Mouse (Mus musculus): ENCODE results near the gene Rgs9bp. TPM values are rescaled to one million over a fixed set of nuclear protein-coding genes. Genes with fewer than 3 reads are reported as not detected.
"Not testable (repeated sequence)": the region's sequence is repeated elsewhere in the genome, so short reads cannot be mapped to it uniquely, and the experiment has no call there.

Rgs9bp gene
- polyA plus RNA-seq, 1 experiment from 2014 or later, result 0.19 TPM

DNA sequence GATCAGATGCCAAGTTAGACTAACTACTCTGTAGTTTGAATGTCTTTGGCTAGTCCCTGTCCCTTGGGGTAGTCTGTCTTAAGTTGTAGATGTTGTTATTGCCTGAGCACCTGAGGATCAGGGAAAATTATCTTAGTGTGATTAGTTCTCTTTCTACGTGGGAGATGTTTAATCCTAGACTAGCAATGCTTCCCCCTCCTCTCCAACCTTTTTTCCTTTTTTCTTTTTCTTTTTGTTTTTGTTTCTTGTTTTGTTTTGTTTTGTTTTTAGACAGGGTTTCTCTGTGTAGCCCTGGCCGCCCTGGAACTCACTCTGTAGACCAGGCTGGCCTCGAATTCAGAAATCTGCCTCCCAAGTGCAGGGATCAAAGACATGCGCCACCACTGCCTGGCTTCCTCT is 29.2 kb downstream of the Rgs9bp start, which contains the start of gene Nudt19:
TSS of gene Nudt19 (minus strand) at position 100 of the 399 bp plus-strand sequence.
- H3K27me3 ChIP-seq, result no peaks in the 10 kb centered on the region
- H3K36me3 ChIP-seq, result peaks cover 3% of the 10 kb centered on the region
- H3K9ac ChIP-seq, result peak within 1 kb of the TSS; percentile 64
- peaks cover 12% of the 10 kb centered on the region; the same call in 1 of the 2 replicates for H3K4me1 ChIP-seq
- H3K27ac ChIP-seq (replicated peaks), result peak within 1 kb of the TSS; percentile 92
- no peaks in the 10 kb centered on the region for H3K9me3 ChIP-seq (replicated peaks)
- 71% methylated on average over 4 of the region's 4 CpGs for WGBS
- peak within 1 kb of the TSS; percentile 65 for H3K4me3 ChIP-seq (replicated peaks)
- ATAC-seq (ENCODE audit: insufficient number of reproducible peaks, low FRiP score, low TSS enrichment, low read depth), result no peak
- peak within 1 kb of the TSS; percentile 89 for H3K4me2 ChIP-seq (replicated peaks)

GRCm38 (mm10) chr7:35555224-35556204 is 29.9 kb downstream of the Rgs9bp start:
- H3K9ac ChIP-seq, result peak overlapping the region; percentile 64
- peaks cover 10% of the 10 kb centered on the region for H3K36me3 ChIP-seq
- no peaks in the 10 kb centered on the region for H3K9me3 ChIP-seq (replicated peaks)
- H3K27me3 ChIP-seq, result no peaks in the 10 kb centered on the region
- peaks cover 12% of the 10 kb centered on the region; the same call in 1 of the 2 replicates for H3K4me1 ChIP-seq
- H3K4me3 ChIP-seq (replicated peaks), result peak overlapping the region; percentile 65
- H3K27ac ChIP-seq (replicated peaks), result peak overlapping the region; percentile 92
- ATAC-seq (ENCODE audit: insufficient number of reproducible peaks, low FRiP score, low TSS enrichment, low read depth), result peak; percentile 91
- H3K4me2 ChIP-seq (replicated peaks), result peak overlapping the region; percentile 89
- 1% methylated on average over 93 of the region's 93 CpGs for WGBS

- WGBS, result 3% methylated on average over 28 of the region's 28 CpGs
- ATAC-seq (ENCODE audit: insufficient number of reproducible peaks, low FRiP score, low TSS enrichment, low read depth), result no peak; the same call in 1 of the 2 replicates
- Histone ChIP-seq H3K27ac (replicated peaks) (peak overlapping the region; percentile 92), H3K4me2 (replicated peaks) (peak overlapping the region; percentile 89), H3K9ac (peak overlapping the region; percentile 64), H3K4me3 (replicated peaks) (peak overlapping the region; percentile 65), H3K27me3 (no peaks in the 10 kb centered on the region), H3K36me3 (peaks cover 18% of the 10 kb centered on the region), H3K9me3 (replicated peaks) (no peaks in the 10 kb centered on the region), H3K4me1 (peaks cover 12% of the 10 kb centered on the region; the same call in 1 of the 2 replicates)
Measured at GRCm38 (mm10) chr7:35554605-35555175, 30.7 kb downstream of the Rgs9bp start.

GRCm38 (mm10) chr7:35553751-35554604 is 31.4 kb downstream of the Rgs9bp start:
- Histone ChIP-seq H3K4me1 (peaks cover 12% of the 10 kb centered on the region; the same call in 1 of the 2 replicates), H3K27me3 (no peaks in the 10 kb centered on the region), H3K27ac (replicated peaks) (no peak overlapping the region), H3K4me3 (replicated peaks) (peak overlapping the region; percentile 65), H3K9me3 (replicated peaks) (no peaks in the 10 kb centered on the region), H3K4me2 (replicated peaks) (peak overlapping the region; percentile 89), H3K9ac (no peak overlapping the region), H3K36me3 (peaks cover 23% of the 10 kb centered on the region)
- ATAC-seq (ENCODE audit: insufficient number of reproducible peaks, low FRiP score, low TSS enrichment, low read depth), result no peak
- 54% methylated on average over 10 of the region's 10 CpGs for WGBS

- no peaks in the 10 kb centered on the region for H3K27me3 ChIP-seq
- no peak overlapping the region for H3K9ac ChIP-seq
- no peaks in the 10 kb centered on the region for H3K4me1 ChIP-seq
- H3K27ac ChIP-seq (replicated peaks), result no peak overlapping the region
- 0 out of 2 replicates have a peak, but pooled peaks have one; percentile 39 for ATAC-seq (ENCODE audit: insufficient number of reproducible peaks, low FRiP score, low TSS enrichment, low read depth)
- WGBS, result 30% methylated on average over 4 of the region's 4 CpGs
- H3K36me3 ChIP-seq, result peaks cover 32% of the 10 kb centered on the region
- H3K4me3 ChIP-seq (replicated peaks), result no peak overlapping the region
- no peaks in the 10 kb centered on the region for H3K9me3 ChIP-seq (replicated peaks)
- H3K4me2 ChIP-seq (replicated peaks), result no peak overlapping the region
Measured at GRCm38 (mm10) chr7:35545881-35546280, 39.5 kb downstream of the Rgs9bp start.

- no peak within 1 kb of the TSS for H3K4me3 ChIP-seq (replicated peaks)
- no peak within 1 kb of the TSS for H3K27ac ChIP-seq (replicated peaks)
- no peak within 1 kb of the TSS for H3K9ac ChIP-seq
- WGBS, result 92% methylated on average over 17 of the region's 17 CpGs
- H3K9me3 ChIP-seq (replicated peaks), result no peaks in the 10 kb centered on the region
- no peaks in the 10 kb centered on the region for H3K4me1 ChIP-seq
- H3K27me3 ChIP-seq, result no peaks in the 10 kb centered on the region
- ATAC-seq (ENCODE audit: insufficient number of reproducible peaks, low FRiP score, low TSS enrichment, low read depth), result no peak
- H3K36me3 ChIP-seq, result no peaks in the 10 kb centered on the region
- H3K4me2 ChIP-seq (replicated peaks), result no peak within 1 kb of the TSS
Measured at GRCm38 (mm10) chr7:35537562-35537961, 47.8 kb downstream of the Rgs9bp start, which contains the start of gene Tdrd12. TSS of gene Tdrd12 (minus strand) at chr7:35537745.

DNA sequence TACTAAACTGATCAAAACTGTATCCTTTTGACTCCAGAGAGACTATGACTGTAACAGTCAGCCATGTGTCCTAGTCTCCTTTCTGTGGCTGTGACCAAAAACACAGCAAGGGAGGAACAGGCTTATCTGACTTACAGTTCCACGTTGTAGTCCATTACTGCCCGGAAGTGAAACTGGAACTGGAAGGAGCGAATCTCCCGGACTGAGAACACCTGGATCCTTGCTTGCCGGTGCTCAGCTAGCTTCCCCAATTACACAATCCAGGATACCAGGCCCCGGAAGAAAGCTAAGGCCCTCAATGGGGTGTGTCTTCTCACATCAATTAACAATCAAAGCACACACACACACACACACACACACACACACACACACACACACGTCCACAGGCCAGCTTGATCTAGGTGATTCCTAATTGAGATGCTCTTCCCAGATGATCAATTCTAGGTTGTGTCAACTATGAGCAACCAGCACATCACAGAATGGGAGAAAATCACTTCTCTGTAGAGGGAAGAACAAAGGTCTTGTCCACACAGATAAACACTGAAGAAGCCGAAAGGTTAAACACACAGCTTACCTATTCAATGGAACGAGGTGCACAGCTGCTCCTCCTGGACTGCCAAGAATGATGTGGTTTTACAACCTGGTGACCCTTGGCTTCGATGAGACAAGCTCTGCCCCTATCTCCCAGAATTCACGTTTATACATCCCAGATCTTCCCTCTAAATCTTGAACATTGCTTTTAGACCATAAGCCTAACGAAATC is 49.5 kb downstream of the Rgs9bp start:
- no peak overlapping the region for H3K4me3 ChIP-seq (replicated peaks)
- H3K4me2 ChIP-seq (replicated peaks), result no peak overlapping the region
- H3K4me1 ChIP-seq, result no peaks in the 10 kb centered on the region
- no peaks in the 10 kb centered on the region for H3K9me3 ChIP-seq (replicated peaks)
- 72% methylated on average over 12 of the region's 12 CpGs for WGBS
- no peak for ATAC-seq (ENCODE audit: insufficient number of reproducible peaks, low FRiP score, low TSS enrichment, low read depth)
- H3K9ac ChIP-seq, result no peak overlapping the region
- no peaks in the 10 kb centered on the region for H3K27me3 ChIP-seq
- H3K27ac ChIP-seq (replicated peaks), result no peak overlapping the region
- no peaks in the 10 kb centered on the region for H3K36me3 ChIP-seq

- H3K9ac ChIP-seq; H3K27ac ChIP-seq (replicated peaks); H3K36me3 ChIP-seq; H3K4me2 ChIP-seq (replicated peaks); H3K4me1 ChIP-seq; ATAC-seq (ENCODE audit: insufficient number of reproducible peaks, low FRiP score, low TSS enrichment, low read depth); H3K4me3 ChIP-seq (replicated peaks); H3K9me3 ChIP-seq (replicated peaks); H3K27me3 ChIP-seq: not testable (repeated sequence)
- WGBS, result 35% methylated on average over 1 of the region's 1 CpGs
Measured at GRCm38 (mm10) chr7:35530544-35530943, 54.8 kb downstream of the Rgs9bp start.

DNA sequence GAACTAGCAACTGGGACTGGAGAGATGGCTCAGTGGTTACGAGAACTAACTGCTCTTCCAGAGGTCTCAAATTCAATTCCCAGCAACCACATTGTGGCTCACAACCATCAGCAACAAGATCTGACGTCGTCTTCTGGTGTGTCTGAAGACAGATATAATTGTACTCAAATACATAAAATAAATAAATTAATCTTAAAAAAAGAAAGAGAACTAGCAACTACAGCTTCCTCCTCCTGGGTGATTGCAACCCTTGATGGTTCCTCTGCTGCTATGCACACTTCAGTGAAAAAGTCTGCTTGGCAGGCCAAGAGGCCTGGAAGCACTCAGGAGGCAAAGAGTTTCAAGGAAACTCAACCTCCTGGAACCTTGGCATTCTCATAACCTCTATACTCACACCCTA is 55.4 kb downstream of the Rgs9bp start:
- 76% methylated on average over 3 of the region's 3 CpGs for WGBS

More for the DNA sequence above, 55.4 kb downstream of the Rgs9bp start:
- Histone ChIP-seq H3K27ac (replicated peaks) (no peak overlapping the region), H3K9me3 (replicated peaks) (no peaks in the 10 kb centered on the region), H3K4me1 (no peaks in the 10 kb centered on the region), H3K27me3 (no peaks in the 10 kb centered on the region), H3K4me2 (replicated peaks) (no peak overlapping the region), H3K9ac (no peak overlapping the region), H3K4me3 (replicated peaks) (no peak overlapping the region), H3K36me3 (no peaks in the 10 kb centered on the region)
- ATAC-seq (ENCODE audit: insufficient number of reproducible peaks, low FRiP score, low TSS enrichment, low read depth), result no peak
